Mouse (Mus musculus) lung, embryonic 14.5 days (tissue): ENCODE data around the gene Tnfrsf11a. TPM values are rescaled to one million over a fixed set of nuclear protein-coding genes. Genes with fewer than 3 reads are reported as not detected.
A peak's percentile ranks its signal among the peaks of the same experiment; 100 is the strongest.

ENCODE experiments used
- ATAC-seq: fragments of 200-750 bp; cut with Nextera tagmentation; 2 replicates; pipeline ENCODE4 v1.8.0; 2017; ENCODE audit warnings: mild to moderate bottlenecking, moderate TSS enrichment, moderate library complexity; ENCODE audit not compliant: insufficient read depth
- DNase-seq: peaks from one replicate; pipeline ENCODE4 v3.0.0-alpha.2; 2015
- H3K27ac ChIP-seq: fragments of 300-500 bp; sonication (generic); 2 replicates; pipeline ENCODE4 v1.5.1; 2014; ENCODE audit warnings: low read depth, mild to moderate bottlenecking, moderate library complexity
- H3K27me3 ChIP-seq: fragments of 300-500 bp; sonication (generic); 2 replicates; pipeline ENCODE4 v1.6.1; 2014; ENCODE audit warnings: low read length, control low read depth; ENCODE audit not compliant: insufficient read depth
- H3K36me3 ChIP-seq: fragments of 300-500 bp; sonication (generic); 2 replicates; pipeline ENCODE4 v1.6.1; 2014; ENCODE audit warnings: control low read depth; ENCODE audit not compliant: insufficient read depth
- H3K4me1 ChIP-seq: fragments of 300-500 bp; sonication (generic); 2 replicates; pipeline ENCODE4 v1.6.1; 2014; ENCODE audit warnings: antibody characterized with exemption, control low read depth; ENCODE audit not compliant: insufficient read depth
- H3K4me2 ChIP-seq: fragments of 300-500 bp; sonication (generic); 2 replicates; pipeline ENCODE4 v1.6.1; 2014; ENCODE audit warnings: mild to moderate bottlenecking
- H3K4me3 ChIP-seq: fragments of 300-500 bp; sonication (generic); 2 replicates; pipeline ENCODE4 v1.5.1; 2014; ENCODE audit warnings: low read depth, low read length
- H3K9ac ChIP-seq: fragments of 300-500 bp; sonication (generic); 2 replicates; pipeline ENCODE4 v1.6.1; 2014
- H3K9me3 ChIP-seq: fragments of 300-500 bp; sonication (generic); 2 replicates; pipeline ENCODE4 v1.6.1; 2016; ENCODE audit warnings: low read depth, low read length, control low read depth
- CTCF ChIP-seq: IDR thresholded peaks from 2 replicates; pipeline ENCODE4 v1.5.1; 2016; ENCODE audit warnings: antibody characterized with exemption, low read depth
- WGBS: fragments of 180-500 bp; shearing (Covaris S2); extraction: QIAGEN DNeasy Blood & Tissue Kit; methylation state at CpG from one replicate; pipeline ENCODE4 v1.1.7; 2014; 5-methylcytosine and 5-hydroxymethylcytosine counted together
- polyA plus RNA-seq: library from polyadenylated mRNA; unstranded; fragments of >200 nt; fragmentation: Nextera tagmentation; extraction: Ambion mirVana; gene quantifications from 2 replicates; pipeline ENCODE4 v1.2.1, GENCODE M21; 2014

The Tnfrsf11a gene
- polyA plus RNA-seq, 1 experiment from 2014 or later: 2.1 TPM

GRCm38 (mm10) chr1:105827374-105827773 is 46.9 kb downstream of the Tnfrsf11a start:
- Histone ChIP-seq H3K27me3 (no peaks in the 10 kb centered on the region), H3K36me3 (no peaks in the 10 kb centered on the region), H3K4me1 (no peaks in the 10 kb centered on the region), H3K4me3 (no peak overlapping the region), H3K4me2 (no peak overlapping the region), H3K9ac (no peak overlapping the region), H3K9me3 (no peaks in the 10 kb centered on the region), H3K27ac (no peak overlapping the region)
- DNase-seq: no peak
- 84% methylated on average over 7 of the region's 7 CpGs for WGBS
- no peak for TF ChIP-seq CTCF
- ATAC-seq: no peak

GRCm38 (mm10) chr1:105827786-105828345 is 47.3 kb downstream of the Tnfrsf11a start:
- no peaks in the 10 kb centered on the region for H3K36me3 ChIP-seq
- H3K27me3 ChIP-seq: no peaks in the 10 kb centered on the region
- H3K9ac ChIP-seq: no peak overlapping the region
- no peak overlapping the region for H3K27ac ChIP-seq
- ATAC-seq (no peak), DNase-seq (no peak)
- no peak overlapping the region for H3K4me2 ChIP-seq
- H3K4me1 ChIP-seq: no peaks in the 10 kb centered on the region
- TF ChIP-seq CTCF: no peak
- H3K4me3 ChIP-seq: no peak overlapping the region
- WGBS: 78% methylated on average over 8 of the region's 8 CpGs
- H3K9me3 ChIP-seq: no peaks in the 10 kb centered on the region

- no peak for DNase-seq
- H3K9ac ChIP-seq: no peak overlapping the region
- H3K27ac ChIP-seq: no peak overlapping the region
- no peaks in the 10 kb centered on the region for H3K9me3 ChIP-seq
- no peak for ATAC-seq
- H3K4me1 ChIP-seq: no peaks in the 10 kb centered on the region
- TF ChIP-seq CTCF: no peak
- no peaks in the 10 kb centered on the region for H3K36me3 ChIP-seq
- no peak overlapping the region for H3K4me2 ChIP-seq
- WGBS: 74% methylated on average over 5 of the region's 5 CpGs
- no peak overlapping the region for H3K4me3 ChIP-seq
- no peaks in the 10 kb centered on the region for H3K27me3 ChIP-seq
Observed at GRCm38 (mm10) chr1:105829171-105829570, 48.7 kb downstream of the Tnfrsf11a start.

GRCm38 (mm10) chr1:105832784-105833183 is 52.3 kb downstream of the Tnfrsf11a start:
- Histone ChIP-seq H3K27me3 (no peaks in the 10 kb centered on the region), H3K9me3 (no peaks in the 10 kb centered on the region), H3K36me3 (no peaks in the 10 kb centered on the region), H3K4me2 (no peak overlapping the region), H3K27ac (no peak overlapping the region), H3K4me3 (no peak overlapping the region), H3K9ac (no peak overlapping the region), H3K4me1 (no peaks in the 10 kb centered on the region)
- WGBS: 77% methylated on average over 1 of the region's 1 CpGs
- no peak for ATAC-seq
- no peak for DNase-seq
- no peak for TF ChIP-seq CTCF

GRCm38 (mm10) chr1:105842950-105843349 is 62.4 kb downstream of the Tnfrsf11a start:
- peaks cover 9% of the 10 kb centered on the region; the same call in 1 of the 2 replicates for H3K27me3 ChIP-seq
- no peaks in the 10 kb centered on the region for H3K36me3 ChIP-seq
- peaks cover 5% of the 10 kb centered on the region for H3K4me1 ChIP-seq
- TF ChIP-seq CTCF: no peak
- no peaks in the 10 kb centered on the region for H3K9me3 ChIP-seq
- no peak overlapping the region for H3K27ac ChIP-seq
- peak overlapping the region; percentile 51 for H3K4me2 ChIP-seq
- ATAC-seq (peak; percentile 13; the same call in 1 of the 2 replicates), DNase-seq (no peak)
- WGBS: 13% methylated on average over 10 of the region's 10 CpGs
- H3K9ac ChIP-seq: no peak overlapping the region
- H3K4me3 ChIP-seq: no peak overlapping the region

- H3K27ac ChIP-seq: no peak overlapping the region
- TF ChIP-seq CTCF: no peak
- peaks cover 5% of the 10 kb centered on the region for H3K4me1 ChIP-seq
- H3K4me2 ChIP-seq: peak overlapping the region; percentile 51
- no peaks in the 10 kb centered on the region for H3K9me3 ChIP-seq
- DNase-seq (peak; percentile 60), ATAC-seq (0 out of 2 replicates have a peak, but pooled peaks have one; percentile 13)
- H3K4me3 ChIP-seq: no peak overlapping the region
- H3K27me3 ChIP-seq: peaks cover 9% of the 10 kb centered on the region; the same call in 1 of the 2 replicates
- WGBS: 3% methylated on average over 12 of the region's 12 CpGs
- no peak overlapping the region for H3K9ac ChIP-seq
- no peaks in the 10 kb centered on the region for H3K36me3 ChIP-seq
Observed at GRCm38 (mm10) chr1:105843386-105843785, 62.9 kb downstream of the Tnfrsf11a start.

GRCm38 (mm10) chr1:105843856-105844255 is 63.3 kb downstream of the Tnfrsf11a start:
- 5% methylated on average over 2 of the region's 2 CpGs for WGBS
- Histone ChIP-seq H3K27me3 (peaks cover 9% of the 10 kb centered on the region; the same call in 1 of the 2 replicates), H3K9me3 (no peaks in the 10 kb centered on the region), H3K4me1 (peaks cover 5% of the 10 kb centered on the region), H3K27ac (no peak overlapping the region), H3K36me3 (no peaks in the 10 kb centered on the region), H3K4me2 (peak overlapping the region; percentile 51), H3K9ac (no peak overlapping the region), H3K4me3 (no peak overlapping the region)
- DNase-seq (no peak), ATAC-seq (peak; percentile 12; the same call in 1 of the 2 replicates)
- no peak for TF ChIP-seq CTCF
